ENCODE assay signal across 8 mouse cellular contexts in the genomic region with DNA sequence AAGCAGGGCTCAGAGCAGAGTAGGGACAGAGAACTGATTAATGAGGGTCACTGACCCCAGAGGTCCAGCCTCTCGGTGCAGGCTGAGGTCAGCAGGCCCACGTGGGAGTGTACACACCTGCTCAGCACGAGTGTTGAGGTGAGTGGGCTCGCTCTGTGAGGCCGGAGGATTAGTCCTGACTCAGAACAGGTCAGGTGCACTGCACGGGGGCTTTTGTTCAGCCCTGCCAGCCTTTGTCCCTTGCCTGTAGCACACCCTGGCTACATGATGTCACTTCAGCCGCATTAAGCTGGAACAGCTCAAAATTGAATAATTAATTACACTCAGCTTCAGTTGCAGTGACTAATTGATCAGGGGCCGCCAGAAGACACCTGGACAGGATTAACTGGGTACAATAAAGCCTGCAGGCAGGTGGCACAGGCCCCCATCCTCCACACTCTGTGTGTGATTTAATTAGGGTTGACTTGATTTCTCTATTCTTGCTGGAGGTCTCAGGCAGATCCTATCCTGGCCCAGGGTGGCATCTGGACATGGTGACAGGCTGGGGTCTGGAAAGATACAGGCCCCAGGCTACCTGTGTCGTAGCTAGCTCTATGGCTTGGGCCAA. TPM values are rescaled to one million over a fixed set of nuclear protein-coding genes. Genes with fewer than 3 reads are reported as not detected.
DNase-seq lines count a peak whose midpoint lies in the region; ATAC-seq and TF ChIP-seq lines count a peak whose summit lies in the region.

No protein-coding gene starts in this region.

- TF ChIP-seq POLR2A in thymus, adult 2 months (IDR thresholded peaks at IDR 0.05; ENCODE audit: control insufficient read depth, extremely low read depth, insufficient read depth, low read length, poor library complexity): no peak

- no peak for DNase-seq in neural tube, embryonic 11.5 days (ENCODE audit: low spot score)
- DNase-seq in neural tube, embryonic 10.5 days (ENCODE audit: extremely low spot score, low spot score): no peak
- peak; percentile 58 for DNase-seq in yolk sac, embryonic 10.5 days (ENCODE audit: low spot score)
- DNase-seq in cerebellum, postnatal 14 days: no peak
- DNase-seq in thymus, adult 2 months: no peak

- H3K9me3 ChIP-seq in neural tube, embryonic 11.5 days (ENCODE audit: control insufficient read depth, low read length): no peaks in the 10 kb centered on the region
- no peaks in the 10 kb centered on the region for H3K9me3 ChIP-seq in hindbrain, embryonic 12.5 days (replicated peaks)
- H3K9me3 ChIP-seq in liver, embryonic 15.5 days (replicated peaks): no peaks in the 10 kb centered on the region

- peak overlapping the region; percentile 44; the same call in 1 of the 2 replicates for H3K27ac ChIP-seq in neural tube, embryonic 11.5 days (ENCODE audit: low read depth, low read length)
- no peak overlapping the region for H3K27ac ChIP-seq in hindbrain, embryonic 12.5 days
- H3K27ac ChIP-seq in liver, embryonic 15.5 days (replicated peaks): peak overlapping the region; percentile 45; the same call in 1 of the 2 replicates
- H3K27ac ChIP-seq in thymus, adult 2 months (ENCODE audit: control insufficient read depth, insufficient read depth, low read length): no peak overlapping the region

- no peaks in the 10 kb centered on the region for H3K36me3 ChIP-seq in neural tube, embryonic 11.5 days (ENCODE audit: control insufficient read depth, insufficient read depth, low read length)
- H3K36me3 ChIP-seq in hindbrain, embryonic 12.5 days: no peaks in the 10 kb centered on the region
- no peaks in the 10 kb centered on the region for H3K36me3 ChIP-seq in liver, embryonic 15.5 days (replicated peaks)
- no peaks in the 10 kb centered on the region for H3K36me3 ChIP-seq in thymus, adult 2 months (ENCODE audit: control insufficient read depth, insufficient read depth, low read length)

- H3K4me1 ChIP-seq in neural tube, embryonic 11.5 days (ENCODE audit: control insufficient read depth, insufficient read depth, low read length): peaks cover 15% of the 10 kb centered on the region
- peaks cover 28% of the 10 kb centered on the region for H3K4me1 ChIP-seq in hindbrain, embryonic 12.5 days
- H3K4me1 ChIP-seq in liver, embryonic 15.5 days (replicated peaks): peaks cover 48% of the 10 kb centered on the region
- H3K4me1 ChIP-seq in thymus, adult 2 months (replicated peaks; ENCODE audit: control insufficient read depth, insufficient read depth, low read length): no peaks in the 10 kb centered on the region

- H3K4me2 ChIP-seq in neural tube, embryonic 11.5 days (ENCODE audit: low read depth): peak overlapping the region; percentile 7; the same call in 1 of the 2 replicates
- no peak overlapping the region for H3K4me2 ChIP-seq in hindbrain, embryonic 12.5 days (replicated peaks)
- H3K4me2 ChIP-seq in liver, embryonic 15.5 days: no peak overlapping the region

- ATAC-seq in neural tube, embryonic 11.5 days (ENCODE audit: insufficient read depth, low FRiP score, low TSS enrichment): no peak; the same call in 1 of the 2 replicates
- peak; percentile 57 for ATAC-seq in hindbrain, embryonic 12.5 days (ENCODE audit: low FRiP score)
- 0 out of 2 replicates have a peak, but pooled peaks have one; percentile 26 for ATAC-seq in liver, embryonic 15.5 days (ENCODE audit: insufficient read depth)
- no peak for ATAC-seq in megakaryocyte progenitor cell, adult 5-6 weeks (replicated peaks; ENCODE audit: poor library complexity)

- 23% methylated on average over 9 of the region's 9 CpGs for WGBS in neural tube, embryonic 11.5 days
- WGBS in hindbrain, embryonic 12.5 days: 24% methylated on average over 9 of the region's 9 CpGs
- 51% methylated on average over 9 of the region's 9 CpGs for WGBS in liver, embryonic 15.5 days (ENCODE audit: insufficient replicate concordance)
- WGBS in thymus, adult 2 months: 90% methylated on average over 9 of the region's 9 CpGs

- no peaks in the 10 kb centered on the region for H3K27me3 ChIP-seq in neural tube, embryonic 11.5 days (ENCODE audit: control insufficient read depth, insufficient read depth, low read length)
- H3K27me3 ChIP-seq in hindbrain, embryonic 12.5 days: peaks cover 4% of the 10 kb centered on the region; the same call in 1 of the 2 replicates
- no peaks in the 10 kb centered on the region for H3K27me3 ChIP-seq in liver, embryonic 15.5 days
- H3K27me3 ChIP-seq in thymus, adult 2 months (ENCODE audit: control insufficient read depth, insufficient read depth, low read length): no peaks in the 10 kb centered on the region

- H3K4me3 ChIP-seq in neural tube, embryonic 11.5 days (ENCODE audit: low read depth, low read length): no peak overlapping the region
- H3K4me3 ChIP-seq in hindbrain, embryonic 12.5 days: no peak overlapping the region
- H3K4me3 ChIP-seq in liver, embryonic 15.5 days (replicated peaks): no peak overlapping the region
- no peak overlapping the region for H3K4me3 ChIP-seq in thymus, adult 2 months (ENCODE audit: control insufficient read depth, insufficient read depth, low read length)

- H3K9ac ChIP-seq in neural tube, embryonic 11.5 days (ENCODE audit: low read length): peak overlapping the region; percentile 37; the same call in 1 of the 2 replicates
- H3K9ac ChIP-seq in hindbrain, embryonic 12.5 days: no peak overlapping the region
- no peak overlapping the region for H3K9ac ChIP-seq in liver, embryonic 15.5 days

- TF ChIP-seq CTCF in thymus, adult 2 months (IDR thresholded peaks at IDR 0.05; ENCODE audit: borderline replicate concordance, control insufficient read depth, extremely low read depth, insufficient read depth, low read length, poor library complexity): no peak

RNA-seq across cellular contexts. Expression of a gene that starts 57.0 kb away (rescaled TPM):
- polyA plus RNA-seq in neural tube, embryonic 11.5 days (2014; fragmentation: Nextera tagmentation; extraction: Ambion mirVana): 112 and 120 TPM in 2 replicates
- polyA plus RNA-seq in hindbrain, embryonic 12.5 days (2016; fragmentation: Nextera tagmentation; extraction: Ambion mirVana): 140 and 145 TPM in 2 replicates
- polyA plus RNA-seq in liver, embryonic 15.5 days (2015; fragmentation: Nextera tagmentation; extraction: Ambion mirVana): 455 and 460 TPM in 2 replicates
- total RNA-seq in megakaryocyte progenitor cell, adult 5-6 weeks (2015): 0.64 TPM in 1 of 2 replicates, not detected in the other
- total RNA-seq in megakaryocyte progenitor cell, adult 5-6 weeks (2017): not detected in 2 replicates
- polyA plus RNA-seq in thymus, adult 2 months (2012; rRNA removed): 2.2 and 4.1 TPM in 2 replicates

Comparison
In these comparisons a context has a peak if more than half of its experiments do, and no peak if none do; other contexts are left out.
1. ATAC-seq: peak in hindbrain, embryonic 12.5 days (single experiment) and liver, embryonic 15.5 days (single experiment); none in neural tube, embryonic 11.5 days (single experiment) and megakaryocyte progenitor cell, adult 5-6 weeks (single experiment).
2. H3K27ac ChIP-seq: peak in neural tube, embryonic 11.5 days (single experiment) and liver, embryonic 15.5 days (single experiment); none in hindbrain, embryonic 12.5 days (single experiment) and thymus, adult 2 months (single experiment).
3. RNA of a gene that starts 57.0 kb away (polyA plus RNA-seq): 455 to 460 TPM in liver, embryonic 15.5 days, 140 to 145 TPM in hindbrain, embryonic 12.5 days and 112 to 120 TPM in neural tube, embryonic 11.5 days; 2.2 to 4.1 TPM in thymus, adult 2 months; every median in the first group is over 10 times any median in the second.